Mouse (Mus musculus): Measurements from ENCODE around the gene Frmd5.
"Not testable (repeated sequence)": the region's sequence is repeated elsewhere in the genome, so short reads cannot be mapped to it uniquely, and the experiment has no call there.

The Frmd5 gene

DNA sequence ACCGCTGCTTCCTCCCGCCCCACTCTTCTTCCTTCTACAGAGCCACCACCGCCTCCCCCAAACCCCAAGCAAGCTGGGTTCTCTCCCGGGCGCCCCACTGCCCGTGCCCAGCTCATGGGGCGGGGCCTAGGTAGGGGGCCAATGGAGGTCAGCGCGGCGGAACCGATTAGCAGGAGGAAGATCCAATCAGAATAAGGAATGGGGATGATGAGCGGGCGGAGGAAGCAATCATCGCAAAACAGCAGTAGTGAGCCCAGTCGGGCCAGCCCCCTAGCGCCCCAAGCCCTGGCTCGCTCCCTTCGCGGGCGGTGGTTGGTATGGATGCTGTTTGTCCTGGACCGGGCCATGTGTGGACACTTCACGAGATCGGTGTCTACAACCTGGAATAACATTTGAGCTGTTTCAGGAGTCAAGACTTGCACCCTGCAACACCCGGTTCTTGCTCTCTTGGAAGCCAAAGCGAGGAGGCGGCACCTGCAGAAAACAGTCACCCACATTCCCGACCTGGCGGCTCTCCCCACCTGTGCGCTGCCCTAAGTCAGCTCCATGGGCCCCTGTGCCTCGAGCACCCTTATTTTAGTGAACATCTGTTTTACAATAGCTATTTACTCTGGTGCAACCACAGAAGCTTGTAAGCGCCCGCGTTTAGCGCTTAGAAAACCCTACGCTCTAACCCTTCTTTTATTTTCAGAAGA lies at the start of gene Frmd5:
Gene Frmd5, minus strand, starts transcription at position 129 of the 695 bp plus-strand sequence.
- DNase-seq (ENCODE audit: low spot score in 2 of 2), result peak; percentile 93 to 95

DNA sequence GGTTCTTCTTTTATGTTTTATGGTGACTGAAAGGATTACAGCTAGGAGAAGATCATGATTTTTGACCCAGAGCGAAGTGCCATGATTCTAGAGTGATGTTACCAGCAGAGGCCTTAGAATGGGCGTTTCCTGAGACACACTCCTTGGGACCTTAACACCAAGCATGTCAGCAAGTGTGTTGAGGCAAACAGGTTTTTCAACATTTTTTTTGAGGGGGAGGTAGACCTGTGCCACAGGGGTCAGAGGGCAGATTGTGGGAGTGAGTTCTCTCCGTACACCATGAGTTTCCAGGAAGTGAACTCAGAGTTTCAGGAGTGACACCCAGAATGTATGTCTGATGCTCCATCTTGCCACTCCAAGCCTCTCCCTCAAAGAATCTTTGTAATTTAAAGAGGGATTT lies 47.1 kb upstream of the Frmd5 start:
- no peak for DNase-seq (ENCODE audit: low spot score in 2 of 2)

DNA sequence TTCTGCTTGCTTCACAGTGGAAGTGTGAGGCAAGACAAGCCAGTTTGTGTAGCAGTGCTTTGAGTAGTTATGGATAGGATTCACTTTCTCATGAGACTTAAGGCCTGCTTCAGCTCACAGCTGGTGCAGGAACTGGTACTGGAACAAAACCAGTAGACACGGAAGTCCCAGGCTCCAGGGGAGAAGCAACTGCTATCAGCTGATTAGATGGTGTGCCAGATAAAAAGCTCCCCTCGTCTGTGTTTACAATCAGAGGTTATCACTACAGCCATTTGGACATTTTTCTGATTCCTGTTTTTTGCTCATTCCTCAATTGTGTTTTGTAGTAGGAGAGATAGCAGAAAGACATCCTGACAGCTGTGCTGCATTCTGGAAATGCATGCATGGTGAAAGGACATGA lies 45.2 kb upstream of the Frmd5 start:
- DNase-seq (ENCODE audit: low spot score in 2 of 2), result no peak

DNA sequence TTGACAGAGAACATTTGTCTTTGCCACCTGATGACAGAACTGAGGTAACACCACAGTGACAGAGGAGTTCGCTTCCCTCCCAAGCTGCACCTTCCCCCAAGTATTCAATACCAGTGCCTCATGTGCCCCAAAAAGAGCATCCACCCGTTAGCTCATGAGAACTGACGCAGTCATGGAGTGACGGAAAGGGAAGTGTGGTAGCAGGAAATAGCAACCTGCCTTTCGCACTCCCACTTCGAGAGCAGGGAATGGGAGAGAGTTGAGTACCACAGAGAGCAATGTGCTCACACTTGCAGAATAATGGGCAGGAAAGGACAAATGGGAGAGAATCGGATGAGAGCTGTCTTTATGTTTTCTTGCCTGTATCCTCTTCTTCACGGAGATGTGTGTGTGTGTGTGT lies 39.2 kb upstream of the Frmd5 start:
- peak; percentile 18 to 38 for DNase-seq (ENCODE audit: low spot score in 2 of 2)

DNA sequence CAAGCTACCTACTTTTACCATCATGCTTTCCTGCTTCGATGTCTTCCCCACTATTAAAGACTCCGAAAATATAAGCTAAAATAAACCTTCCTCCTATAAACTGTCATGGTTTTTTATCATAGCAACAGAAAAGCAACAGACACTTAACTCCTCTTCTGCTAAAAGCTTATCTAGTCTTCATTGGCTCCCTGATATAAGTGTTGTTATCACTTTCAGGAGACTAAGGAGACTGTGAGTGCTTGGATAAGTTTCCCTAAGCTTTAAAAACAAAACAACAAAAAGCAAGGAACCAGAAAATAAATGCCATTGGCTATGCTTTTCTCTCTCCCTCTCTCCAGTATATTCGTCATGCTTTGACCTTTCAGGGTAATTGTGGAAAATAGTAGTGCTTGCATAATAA lies 35.4 kb upstream of the Frmd5 start:
- no peak for DNase-seq (ENCODE audit: low spot score in 2 of 2)

DNA sequence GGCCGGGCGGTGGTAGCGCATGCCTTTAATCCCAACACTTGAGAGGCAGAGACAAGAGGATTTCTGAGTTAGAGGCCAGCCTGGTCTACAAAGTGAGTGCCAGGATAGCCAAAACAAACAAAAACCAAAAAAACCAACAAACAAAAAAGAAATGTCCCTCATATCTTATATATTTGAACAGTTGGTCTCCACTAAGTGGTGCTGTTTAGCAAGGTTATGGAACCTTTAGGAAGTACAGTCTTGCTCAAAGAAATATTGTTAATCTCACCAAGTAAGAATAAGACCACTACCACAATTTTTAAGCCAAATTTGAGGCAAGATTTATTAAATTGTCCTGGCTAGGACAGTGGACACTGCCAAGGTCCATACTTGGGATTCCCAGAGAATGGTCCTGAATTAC lies 34.6 kb upstream of the Frmd5 start:
- no peak for DNase-seq (ENCODE audit: low spot score in 2 of 2)

DNA sequence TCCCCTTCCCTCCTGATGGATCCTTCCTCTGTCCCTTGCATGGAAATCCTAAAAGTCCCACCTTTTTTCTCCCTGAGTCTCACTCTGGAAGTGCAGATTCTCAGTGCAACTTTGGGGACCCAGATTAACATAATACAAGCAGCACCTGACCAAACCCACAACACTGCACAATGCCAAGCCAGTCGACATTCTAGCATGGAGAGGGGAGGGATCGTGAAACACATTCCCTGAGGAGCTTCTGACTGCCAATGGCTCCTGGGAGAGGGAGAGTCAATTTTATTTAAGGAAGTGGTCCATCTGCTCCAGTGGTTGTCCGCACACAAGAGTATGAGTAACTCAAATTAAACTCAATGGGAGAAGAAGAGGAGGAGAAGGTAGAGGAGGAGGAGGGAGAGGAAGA lies 28.0 kb upstream of the Frmd5 start:
- DNase-seq (ENCODE audit: low spot score in 2 of 2), result peak in 1 of 2 experiments; percentile 7

DNA sequence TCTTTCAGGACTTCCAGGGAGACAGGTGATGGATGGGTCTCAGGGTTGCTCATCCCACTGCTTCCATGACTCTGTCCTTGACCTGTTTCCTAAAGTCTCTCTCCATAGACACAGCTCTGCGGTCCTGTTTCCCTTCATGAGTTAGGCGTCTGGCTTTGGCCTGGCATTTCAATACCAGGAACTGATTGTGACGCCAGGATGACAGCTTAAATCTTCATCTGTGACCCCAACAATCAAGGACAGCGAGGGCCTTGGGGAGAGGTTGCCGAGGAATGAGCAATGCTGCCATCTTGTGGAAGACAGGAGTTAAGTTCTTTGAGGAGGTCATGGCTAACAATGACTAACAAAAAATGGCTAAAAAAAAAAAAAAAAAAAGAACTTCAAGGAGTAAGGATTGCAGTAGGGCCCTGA lies 25.6 kb upstream of the Frmd5 start:
- peak; percentile 42 to 56 for DNase-seq (ENCODE audit: low spot score in 2 of 2)

DNA sequence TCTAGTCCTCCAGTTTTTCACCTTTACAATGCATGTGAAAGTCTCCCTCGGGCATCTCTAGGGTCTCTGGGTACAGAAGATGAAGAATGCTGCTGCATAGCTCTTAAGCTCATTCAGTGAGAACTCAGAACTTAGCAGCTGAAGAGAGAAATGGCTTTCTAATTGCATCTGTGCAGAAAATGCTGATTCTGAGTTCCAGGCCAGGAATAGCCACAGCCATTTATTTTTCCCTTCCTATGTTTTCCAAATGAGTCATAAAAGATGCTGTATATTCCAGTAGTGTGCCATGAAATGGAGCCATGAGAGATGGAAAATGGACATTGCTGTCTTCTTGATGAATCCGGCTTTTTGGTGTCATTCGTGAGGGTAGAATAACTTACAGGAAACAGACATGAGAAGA lies 21.5 kb upstream of the Frmd5 start:
- DNase-seq (ENCODE audit: low spot score in 2 of 2), result no peak

DNA sequence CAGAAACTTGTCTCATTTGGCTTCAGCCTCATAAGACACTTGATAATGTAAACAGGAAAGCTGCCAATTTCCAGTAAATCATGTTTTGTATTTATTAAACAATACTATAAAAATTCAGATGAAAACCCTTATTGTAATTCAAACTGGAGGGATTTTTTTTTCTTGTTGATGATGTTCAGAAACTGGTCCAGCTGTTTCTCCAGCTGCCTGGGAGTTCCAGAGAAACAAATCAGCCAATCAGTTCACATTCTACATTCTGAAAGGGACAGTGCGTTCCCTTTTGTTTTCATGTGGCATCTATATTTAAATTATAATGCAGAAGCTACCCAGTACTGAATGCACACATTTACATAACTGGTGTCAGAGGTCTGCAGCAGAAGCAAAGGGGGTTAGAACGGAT lies 19.3 kb upstream of the Frmd5 start:
- no peak for DNase-seq (ENCODE audit: low spot score in 2 of 2)

DNA sequence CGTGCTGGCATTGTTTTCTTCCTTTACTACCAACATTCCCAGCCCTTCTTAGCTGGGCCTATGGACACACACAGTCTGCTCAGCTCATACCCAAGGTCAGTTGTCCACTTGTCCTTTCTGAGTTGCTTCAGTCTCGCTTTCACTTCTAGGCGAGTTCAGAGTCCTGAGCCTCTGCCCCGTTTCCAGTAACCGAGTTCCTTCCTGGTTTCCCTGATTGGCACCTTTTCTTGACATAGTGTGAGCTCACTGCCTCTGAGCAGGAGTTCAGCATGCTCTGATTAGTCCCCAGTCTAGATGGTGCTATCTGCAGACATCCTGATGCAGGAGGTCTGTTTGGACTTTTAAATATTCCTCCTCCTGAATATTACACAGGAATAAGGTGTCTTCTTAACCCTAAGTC lies 17.8 kb upstream of the Frmd5 start:
- DNase-seq (ENCODE audit: low spot score in 2 of 2), result no peak

DNA sequence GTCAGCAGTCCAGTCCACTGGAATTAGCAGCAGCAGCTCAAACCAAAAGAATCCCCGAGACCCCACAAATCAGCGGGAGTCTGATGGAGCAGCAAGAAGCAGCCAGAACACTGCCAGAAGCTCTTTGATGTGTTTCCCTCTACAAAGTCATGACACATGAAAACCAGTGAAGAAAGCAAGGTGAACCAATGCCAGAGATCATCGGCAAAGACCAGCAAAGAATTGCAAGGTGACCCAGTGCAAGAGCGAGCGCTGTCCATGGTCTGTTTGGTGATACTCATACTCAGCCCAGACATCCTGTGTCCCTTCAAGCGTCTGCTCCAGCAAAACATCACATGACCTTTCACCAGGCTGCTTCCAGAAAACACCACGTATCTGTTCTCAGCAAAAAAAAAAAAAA lies 14.9 kb upstream of the Frmd5 start:
- DNase-seq (ENCODE audit: low spot score in 2 of 2), result no peak

DNA sequence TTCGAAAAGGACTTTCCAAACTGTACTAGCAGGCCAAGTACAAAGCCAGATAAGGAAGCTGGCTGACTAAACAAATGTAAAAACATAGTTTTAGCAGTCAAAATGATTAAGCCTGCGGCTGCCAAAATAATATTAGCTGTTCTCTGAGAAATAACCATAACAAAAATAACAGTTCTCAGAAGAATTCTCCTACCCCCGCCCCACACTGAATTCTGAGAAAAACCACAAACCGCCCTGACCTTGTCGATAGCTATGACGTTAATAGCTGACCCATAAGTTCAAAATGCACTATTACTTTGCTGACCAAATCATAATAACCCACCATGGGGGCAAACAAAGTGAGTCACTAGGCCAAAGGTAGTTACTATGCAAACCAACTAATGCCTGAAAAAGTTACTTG lies 4.0 kb upstream of the Frmd5 start:
- not testable (repeated sequence) for DNase-seq (ENCODE audit: low spot score in 2 of 2)

DNA sequence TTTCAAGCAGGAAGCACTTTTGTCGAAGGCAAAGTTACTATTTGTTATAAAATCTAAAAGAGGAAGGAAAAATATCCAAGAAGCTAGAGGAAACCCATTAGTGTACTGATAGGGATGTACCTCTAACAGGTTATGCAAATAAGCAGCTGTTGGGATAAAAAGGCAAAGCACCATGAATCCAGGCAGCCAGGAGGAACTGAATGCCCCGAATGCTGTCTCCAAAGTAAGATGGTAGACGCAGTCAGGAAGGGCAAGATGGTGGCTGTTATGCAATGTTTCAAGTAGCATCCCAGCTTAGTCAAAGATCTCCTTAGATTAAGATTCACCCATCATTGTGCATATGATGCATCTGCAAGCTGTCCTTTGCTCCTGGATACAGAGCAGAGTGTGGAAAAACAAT lies 2.2 kb upstream of the Frmd5 start:
- DNase-seq (ENCODE audit: low spot score in 2 of 2), result no peak

DNA sequence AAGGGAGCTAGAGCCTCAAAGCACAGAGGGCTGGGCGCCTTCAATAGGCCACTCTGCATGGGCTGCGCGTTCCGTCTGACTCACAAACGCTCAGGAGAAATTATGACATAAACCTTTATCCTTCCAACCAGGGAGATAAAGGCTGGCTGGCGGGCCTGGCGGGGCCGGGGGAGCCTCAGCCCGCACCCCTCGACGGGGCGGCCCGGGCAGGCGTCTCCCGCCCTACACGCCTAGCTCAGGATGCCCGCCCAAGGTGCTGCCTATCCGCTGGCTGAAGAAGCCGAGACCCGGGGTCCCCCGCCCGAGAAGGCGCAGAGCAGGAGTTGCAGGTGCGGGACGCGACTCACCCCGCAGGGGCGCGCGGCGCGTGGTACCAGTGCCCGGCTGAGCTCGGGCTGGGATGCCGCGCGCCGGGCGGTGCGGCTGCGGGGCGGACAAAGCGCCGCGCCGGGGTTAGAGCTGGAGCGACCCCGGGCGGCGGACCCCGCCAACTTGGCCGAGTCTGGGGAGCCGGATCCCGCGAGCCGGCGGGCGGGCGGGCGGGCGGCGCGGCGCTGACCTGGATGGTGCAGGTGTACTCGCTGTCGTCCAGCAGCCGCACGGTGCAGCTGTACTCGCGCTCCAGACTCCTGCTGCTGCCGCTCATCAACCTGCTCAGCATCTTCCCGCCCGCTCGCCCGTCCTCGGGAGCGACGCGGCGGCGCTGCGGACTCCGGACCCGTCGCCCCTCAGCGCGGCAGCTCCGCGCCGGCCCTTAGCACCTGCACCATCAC lies 530 bp downstream of the Frmd5 start:
- DNase-seq (ENCODE audit: low spot score in 2 of 2), result peak; percentile 45 to 55

DNA sequence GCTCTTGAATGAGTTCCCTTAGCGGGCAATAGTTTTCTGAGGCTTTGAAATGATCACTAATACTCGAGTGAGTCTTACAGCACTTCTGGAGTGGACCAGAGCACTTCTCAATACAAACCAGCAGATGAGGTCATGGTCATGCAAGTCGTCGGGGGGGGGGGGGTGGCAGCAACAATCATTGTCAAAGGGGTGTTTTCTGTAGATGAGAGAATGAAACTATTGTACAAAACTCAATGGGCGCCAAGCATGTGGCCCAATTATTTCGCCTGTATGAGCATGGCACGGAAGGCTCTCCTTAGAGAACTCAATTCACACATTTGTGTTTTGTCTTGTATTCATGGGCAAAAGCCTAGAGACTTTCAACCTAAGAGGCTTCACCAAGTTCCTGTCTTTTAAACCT lies 7.8 kb downstream of the Frmd5 start:
- no peak for DNase-seq (ENCODE audit: low spot score in 2 of 2)

DNA sequence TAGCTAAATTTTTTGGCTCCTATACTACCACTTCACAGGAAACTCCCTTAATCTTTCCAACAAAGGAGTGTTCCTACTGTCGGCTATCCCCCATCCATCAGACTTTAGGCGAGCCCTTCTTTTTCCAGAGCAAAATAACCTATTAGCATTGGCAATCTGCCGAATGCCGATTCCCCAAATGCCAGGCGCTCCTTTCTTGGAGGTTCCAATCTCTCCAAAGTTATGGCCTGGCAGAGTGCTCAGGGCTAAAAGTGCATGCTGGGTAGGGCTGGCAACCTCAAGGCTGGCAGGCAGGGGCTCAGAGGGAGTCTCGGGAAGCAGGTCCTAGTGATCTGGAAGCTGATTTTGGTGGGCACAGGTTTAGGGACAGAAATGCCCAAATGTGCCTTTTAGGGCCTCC lies 10.9 kb downstream of the Frmd5 start:
- DNase-seq (ENCODE audit: low spot score in 2 of 2), result no peak

DNA sequence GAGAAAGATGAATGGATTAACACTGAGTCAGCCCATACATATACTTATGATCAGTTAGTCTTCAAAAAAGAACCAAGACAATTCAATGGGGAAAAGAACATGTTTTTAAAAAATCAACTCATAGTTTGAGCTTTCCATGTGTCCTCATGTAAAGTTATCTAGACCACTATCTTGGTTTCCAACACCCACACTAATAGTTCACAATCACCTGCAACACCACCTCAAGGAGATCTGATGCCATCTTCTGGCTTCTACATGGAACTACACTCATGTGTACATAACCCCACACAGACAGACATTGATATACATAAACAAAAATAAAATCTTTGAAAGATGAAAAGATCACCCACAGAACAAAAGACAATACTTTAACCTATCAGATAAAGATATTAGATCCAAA lies 17.1 kb downstream of the Frmd5 start:
- no peak for DNase-seq (ENCODE audit: low spot score in 2 of 2)

DNA sequence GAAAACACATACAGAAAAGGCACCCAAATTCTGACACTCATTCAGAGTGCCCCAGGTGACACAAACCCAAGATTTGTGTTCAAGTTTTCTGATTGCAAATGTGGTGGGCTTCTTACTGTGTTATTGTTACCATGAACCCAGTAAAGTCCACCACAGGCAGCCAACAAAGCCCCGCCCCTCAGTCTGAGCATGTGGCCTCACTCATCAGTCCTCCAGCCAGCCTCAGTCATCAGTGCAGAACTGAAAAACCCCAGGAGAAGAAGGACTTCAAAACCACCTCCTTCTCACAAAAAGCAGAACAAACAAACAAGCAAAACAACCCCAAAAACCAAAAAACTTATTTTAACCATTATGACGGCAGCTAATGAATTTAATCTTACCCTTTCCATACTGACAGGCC lies 18.5 kb downstream of the Frmd5 start:
- DNase-seq (ENCODE audit: low spot score in 2 of 2), result no peak

DNA sequence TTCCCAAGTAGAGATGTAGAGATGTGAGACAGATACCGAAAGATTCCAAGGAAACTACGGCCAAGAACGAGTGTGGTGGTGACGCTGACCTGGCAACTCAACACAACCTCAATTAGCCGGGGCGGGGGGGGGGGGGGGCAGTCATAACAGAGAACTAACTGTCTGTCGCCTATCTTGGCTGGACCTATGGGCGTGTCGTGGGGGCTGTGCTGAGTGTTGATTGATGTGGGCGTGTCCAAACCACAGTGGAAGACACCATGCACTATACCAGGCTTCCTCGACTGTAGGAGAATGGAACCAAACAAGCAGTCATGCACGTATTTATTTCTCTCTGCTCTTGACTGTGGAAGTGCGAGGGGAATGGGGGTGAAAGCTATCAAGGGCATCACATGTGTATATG lies 19.1 kb downstream of the Frmd5 start:
- no peak for DNase-seq (ENCODE audit: low spot score in 2 of 2)

DNA sequence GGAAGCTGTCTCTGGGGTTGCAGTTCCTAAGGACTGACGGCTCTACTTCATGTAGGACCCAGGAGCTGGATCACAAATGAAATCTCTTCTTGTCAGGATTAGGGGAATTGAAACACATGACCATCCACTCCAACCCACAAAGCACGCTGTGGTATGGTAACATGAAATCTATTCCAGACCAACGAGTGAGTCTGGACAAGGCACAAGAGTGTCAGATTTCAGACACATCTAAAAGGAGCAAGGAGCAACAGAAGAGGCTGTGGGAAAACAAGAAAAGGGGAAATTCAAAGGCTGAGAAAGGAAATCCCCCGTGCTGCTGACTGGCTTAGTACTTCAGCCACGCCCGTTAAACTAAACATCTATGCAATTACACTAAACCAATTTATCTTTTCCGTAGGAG lies 19.6 kb downstream of the Frmd5 start:
- no peak for DNase-seq (ENCODE audit: low spot score in 2 of 2)

DNA sequence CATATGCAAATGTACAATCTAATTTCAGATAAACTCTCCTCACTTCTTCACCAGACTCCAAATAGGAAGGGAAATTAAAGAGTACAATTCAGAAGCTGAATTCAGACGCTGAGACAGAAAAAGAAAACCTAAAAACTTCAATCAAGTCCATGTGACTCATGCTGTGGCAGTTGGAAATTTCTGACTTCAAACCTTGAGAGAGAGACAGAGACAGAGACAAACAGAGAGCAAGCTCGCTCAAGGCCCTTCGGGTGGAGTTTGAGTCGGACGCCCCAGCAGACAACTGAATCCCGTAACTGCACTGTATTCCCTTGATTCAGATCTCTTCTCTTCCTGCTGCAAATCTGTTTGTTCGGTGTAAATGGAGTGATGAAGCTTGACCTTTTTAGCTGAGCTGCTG lies 30.7 kb downstream of the Frmd5 start:
- DNase-seq (ENCODE audit: low spot score in 2 of 2), result peak in 1 of 2 experiments; percentile 36

DNA sequence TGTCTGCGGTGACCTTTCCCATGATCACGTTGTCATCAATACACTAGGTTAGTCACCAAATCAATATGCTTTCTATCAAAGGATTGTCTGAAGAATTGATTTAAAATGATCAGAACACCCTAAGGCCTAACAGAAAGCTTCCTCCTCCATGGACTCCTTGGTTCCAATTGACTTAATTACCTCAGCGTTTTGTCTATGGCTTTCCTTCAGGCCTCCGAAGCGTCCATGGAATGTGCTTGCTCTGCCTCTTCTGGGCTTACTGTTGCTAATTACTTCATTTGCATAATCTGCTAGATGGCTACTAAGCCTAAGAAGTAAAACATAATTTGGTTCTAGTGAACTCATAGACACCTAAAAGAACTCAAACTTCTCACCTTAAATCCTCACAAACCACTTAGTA lies 42.0 kb downstream of the Frmd5 start:
- DNase-seq (ENCODE audit: low spot score in 2 of 2), result no peak

DNA sequence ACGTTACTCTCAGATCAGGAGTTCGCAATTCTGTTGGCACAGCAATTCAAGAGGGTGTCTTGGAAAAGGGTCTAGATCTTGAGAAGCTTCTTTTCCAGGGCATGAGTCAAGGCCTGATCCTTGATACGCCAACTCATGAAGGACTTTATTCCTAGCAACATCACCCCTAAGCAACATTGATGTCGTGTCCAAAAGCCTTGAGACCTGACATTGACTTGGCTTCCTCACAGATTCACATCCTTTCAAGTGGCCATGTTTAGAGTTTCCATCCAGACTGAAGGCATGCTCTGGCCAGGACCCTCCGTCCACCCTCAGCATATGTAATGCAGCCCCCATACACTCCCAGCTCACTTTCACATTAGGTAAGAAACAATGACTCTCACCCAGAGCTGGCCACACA lies 45.0 kb downstream of the Frmd5 start:
- DNase-seq (ENCODE audit: low spot score in 2 of 2), result no peak
